Mouse (Mus musculus) heart, adult 2 months (tissue): ENCODE results near the gene A630023A22Rik. TPM values are rescaled to one million over a fixed set of nuclear protein-coding genes. Genes with fewer than 3 reads are reported as not detected.

Experiments used
- DNase-seq, 2 experiments: peaks; one replicate each; pipeline ENCODE4 v3.0.0; 2021
- H3K27ac ChIP-seq: fragments of 200-600 bp; 2 replicates; pipeline ENCODE4 v1.8.1; 2022
- H3K27me3 ChIP-seq: fragments of 200-500 bp; 2 replicates; pipeline ENCODE4 v1.6.1; 2012; ENCODE audit warnings: mild to moderate bottlenecking, low read length, inconsistent platforms, mixed read lengths; ENCODE audit not compliant: control insufficient read depth, insufficient read depth
- H3K36me3 ChIP-seq: fragments of 200-500 bp; 2 replicates; pipeline ENCODE4 v1.6.1; 2012; ENCODE audit warnings: low read length, inconsistent platforms; ENCODE audit not compliant: control insufficient read depth, insufficient read depth
- H3K4me1 ChIP-seq: fragments of 200-500 bp; 2 replicates; pipeline ENCODE4 v1.6.1; 2011; ENCODE audit warnings: low read length; ENCODE audit not compliant: control insufficient read depth, insufficient read depth
- H3K4me3 ChIP-seq: fragments of 200-600 bp; 2 replicates; pipeline ENCODE4 v1.8.1; 2022
- H3K79me2 ChIP-seq: fragments of 200-500 bp; replicated peaks from 2 replicates; pipeline ENCODE4 v1.6.1; 2012; ENCODE audit warnings: mild to moderate bottlenecking, inconsistent platforms, low read length, moderate library complexity, mixed read lengths; ENCODE audit not compliant: control insufficient read depth, insufficient read depth
- H3K9ac ChIP-seq: fragments of 200-500 bp; 2 replicates; pipeline ENCODE4 v1.6.1; 2012; ENCODE audit warnings: low read depth, mild to moderate bottlenecking, control low read depth, inconsistent platforms, low read length, mixed read lengths
- CTCF ChIP-seq: fragments of 200-600 bp; IDR thresholded peaks from 2 replicates; pipeline ENCODE4 v1.8.1; 2022; ENCODE audit warnings: antibody characterized with exemption, mild to moderate bottlenecking, moderate library complexity
- EP300 ChIP-seq: fragments of 200-500 bp; IDR thresholded peaks from 2 replicates; pipeline ENCODE4 v1.6.1; 2011; ENCODE audit warnings: low read depth, low read length, control low read depth; ENCODE audit not compliant: insufficient read depth
- POLR2A ChIP-seq: fragments of 200-500 bp; IDR thresholded peaks from 2 replicates; pipeline ENCODE4 v1.6.1; 2011; ENCODE audit warnings: mild to moderate bottlenecking, low read depth, low read length, control low read depth; ENCODE audit not compliant: insufficient read depth
- WGBS: fragments of 180-500 bp; shearing (Covaris S2); methylation state at CpG from one replicate; pipeline ENCODE4 v1.1.7; 2018; 5-methylcytosine and 5-hydroxymethylcytosine counted together
- intact Hi-C: fragments of 180-260 bp; cut with DNase I; formaldehyde crosslinking; loops from one replicate; pipeline ENCODE4 v1.15.1; 2025
- long read RNA-seq: library from polyadenylated mRNA; stranded (forward); transcript quantifications from one replicate; pipeline ENCODE4 v2.0.0, GENCODE M21; 2021
- polyA plus RNA-seq: library from polyadenylated mRNA; depleted of rRNA; stranded (reverse); fragments of >200 nt; gene quantifications from 2 replicates; pipeline ENCODE4 v1.2.3, GENCODE M21; 2012; rRNA removed
- total RNA-seq, 2 experiments: library from RNA; stranded (reverse); gene quantifications; 2 replicates each; pipeline ENCODE4 v1.2.3; 2021

Gene A630023A22Rik
- total RNA-seq (not detected), polyA plus RNA-seq (not detected in 2 replicates)
- long read RNA-seq = 0 reads

- Histone ChIP-seq H3K9ac (no peak within 1 kb of the TSS), H3K4me3 (no peak within 1 kb of the TSS), H3K36me3 (no peaks in the 10 kb centered on the region), H3K79me2 (no peaks in the 10 kb centered on the region), H3K27me3 (no peaks in the 10 kb centered on the region), H3K27ac (no peak within 1 kb of the TSS), H3K4me1 (no peaks in the 10 kb centered on the region)
- no peak for TF ChIP-seq CTCF
- no peak for TF ChIP-seq EP300
- TF ChIP-seq POLR2A = no peak
- DNase-seq = peak in 1 of 2 experiments; percentile 7
- WGBS = 74% methylated on average over 5 of the region's 5 CpGs
- intact Hi-C loops = no loop called here
These were observed at the start of gene A630023A22Rik for GRCm38 (mm10) chr14:34102601-34103000. A630023A22Rik (minus strand) TSS chr14:34102754.

- intact Hi-C loops = no loop called here
These were observed 49.8 kb upstream of the A630023A22Rik start, which contains the start of gene Npy4r for GRCm38 (mm10) chr14:34152342-34152741. Npy4r (minus strand) TSS chr14:34152489.

GRCm38 (mm10) chr14:34142915-34143314 is 40.4 kb upstream of the A630023A22Rik start:
- 88% methylated on average over 10 of the region's 10 CpGs for WGBS
- H3K79me2 ChIP-seq = no peaks in the 10 kb centered on the region
- H3K9ac ChIP-seq = no peak overlapping the region
- no peaks in the 10 kb centered on the region for H3K27me3 ChIP-seq
- H3K4me1 ChIP-seq = no peaks in the 10 kb centered on the region
- no peaks in the 10 kb centered on the region for H3K36me3 ChIP-seq
- intact Hi-C loops = no loop called here
- TF ChIP-seq EP300 = no peak
- TF ChIP-seq CTCF = no peak
- TF ChIP-seq POLR2A = no peak
- no peak overlapping the region for H3K4me3 ChIP-seq
- H3K27ac ChIP-seq = no peak overlapping the region
- DNase-seq = no peak

More at GRCm38 (mm10) chr14:34152342-34152741, 49.8 kb upstream of the A630023A22Rik start, which contains the start of gene Npy4r:
- no peaks in the 10 kb centered on the region for H3K79me2 ChIP-seq
- no peak within 1 kb of the TSS for H3K9ac ChIP-seq
- H3K4me1 ChIP-seq = no peaks in the 10 kb centered on the region
- H3K27ac ChIP-seq = no peak within 1 kb of the TSS
- DNase-seq = peak; percentile 66 to 68
- H3K27me3 ChIP-seq = no peaks in the 10 kb centered on the region
- TF ChIP-seq POLR2A (no peak), CTCF (no peak), EP300 (no peak)
- no peaks in the 10 kb centered on the region for H3K36me3 ChIP-seq
- WGBS = 16% methylated on average over 16 of the region's 16 CpGs
- H3K4me3 ChIP-seq = no peak within 1 kb of the TSS

- Histone ChIP-seq H3K9ac (no peak overlapping the region), H3K79me2 (no peaks in the 10 kb centered on the region), H3K4me3 (no peak overlapping the region), H3K36me3 (no peaks in the 10 kb centered on the region), H3K27me3 (no peaks in the 10 kb centered on the region), H3K27ac (no peak overlapping the region), H3K4me1 (no peaks in the 10 kb centered on the region)
- DNase-seq = no peak
- TF ChIP-seq EP300 = no peak
- TF ChIP-seq POLR2A = no peak
- TF ChIP-seq CTCF = no peak
- 68% methylated on average over 1 of the region's 1 CpGs for WGBS
- intact Hi-C loops = no loop called here
These were observed 39.8 kb upstream of the A630023A22Rik start for GRCm38 (mm10) chr14:34142316-34142715.

- Histone ChIP-seq H3K4me3 (no peak overlapping the region), H3K27me3 (no peaks in the 10 kb centered on the region), H3K9ac (no peak overlapping the region), H3K79me2 (no peaks in the 10 kb centered on the region), H3K36me3 (no peaks in the 10 kb centered on the region), H3K27ac (no peak overlapping the region), H3K4me1 (no peaks in the 10 kb centered on the region; the same call in 1 of the 2 replicates)
- intact Hi-C loops = no loop called here
- TF ChIP-seq CTCF (no peak), EP300 (no peak), POLR2A (no peak)
- WGBS = 87% methylated on average over 15 of the region's 15 CpGs
- DNase-seq = no peak
These were observed 37.4 kb upstream of the A630023A22Rik start for GRCm38 (mm10) chr14:34139671-34140664.

- Histone ChIP-seq H3K27ac (no peak overlapping the region), H3K27me3 (no peaks in the 10 kb centered on the region), H3K4me1 (peaks cover 3% of the 10 kb centered on the region), H3K4me3 (no peak overlapping the region), H3K36me3 (no peaks in the 10 kb centered on the region), H3K9ac (no peak overlapping the region), H3K79me2 (no peaks in the 10 kb centered on the region)
- intact Hi-C loops = no loop called here
- TF ChIP-seq CTCF = no peak
- TF ChIP-seq POLR2A = no peak
- DNase-seq = no peak
These were observed 32.8 kb upstream of the A630023A22Rik start for GRCm38 (mm10) chr14:34135391-34135790.
